Mouse (Mus musculus) mouse embryonic stem cell (cell line): ENCODE measurements around the gene Gm3839.
"Not testable (repeated sequence)": the region's sequence is repeated elsewhere in the genome, so short reads cannot be mapped to it uniquely, and the experiment has no call there.

Source experiments
- in situ Hi-C, 2 experiments: fragments of 300-500 bp; cut with MboI; formaldehyde crosslinking; loops; 1 replicate in 1 of 2; 3 replicates in 1 of 2; pipeline ENCODE4 v1.14.3; 2019 to 2020; ENCODE audit warnings: low sequenced_read_pairs in 2 of 2, low pct_unique_long_range_greater_than_20kb in 1 of 2, mixed read lengths in 1 of 2; ENCODE audit not compliant: unreplicated experiment in 1 of 2

Gm3839 gene

GRCm38 (mm10) chr14:11356626-11357025 lies at the start of gene Gm3839:
Gene Gm3839 (minus strand): TSS chr14:11356726.
- in situ Hi-C loops, result not testable (repeated sequence)

GRCm38 (mm10) chr14:11405661-11406060 lies 49.1 kb upstream of the Gm3839 start:
- in situ Hi-C loops, result no loop called here

- in situ Hi-C loops, result no loop called here
Measured at GRCm38 (mm10) chr14:11377846-11378245, 21.3 kb upstream of the Gm3839 start.

- in situ Hi-C loops, result no loop called here
Measured at GRCm38 (mm10) chr14:11375225-11375624, 18.7 kb upstream of the Gm3839 start.

- in situ Hi-C loops, result no loop called here
Measured at GRCm38 (mm10) chr14:11346086-11346485, 10.4 kb downstream of the Gm3839 start.

GRCm38 (mm10) chr14:11329993-11330392 lies 26.5 kb downstream of the Gm3839 start:
- in situ Hi-C loops, result no loop called here

- in situ Hi-C loops, result no loop called here
Measured at GRCm38 (mm10) chr14:11307079-11307478, 49.4 kb downstream of the Gm3839 start.

- in situ Hi-C loops, result not testable (repeated sequence)
Measured at GRCm38 (mm10) chr14:11287956-11288355, 68.6 kb downstream of the Gm3839 start.

GRCm38 (mm10) chr14:11257161-11257705 lies 99.3 kb downstream of the Gm3839 start:
- in situ Hi-C loops, result no loop called here

GRCm38 (mm10) chr14:11248053-11248452 lies 108.5 kb downstream of the Gm3839 start:
- in situ Hi-C loops, result no loop called here

GRCm38 (mm10) chr14:11244546-11244945 lies 112.0 kb downstream of the Gm3839 start:
- in situ Hi-C loops, result no loop called here

GRCm38 (mm10) chr14:11232086-11232485 lies 124.4 kb downstream of the Gm3839 start:
- in situ Hi-C loops, result no loop called here
